Mouse (Mus musculus): ENCODE measurements around the gene Alg14.

Gene Alg14

DNA sequence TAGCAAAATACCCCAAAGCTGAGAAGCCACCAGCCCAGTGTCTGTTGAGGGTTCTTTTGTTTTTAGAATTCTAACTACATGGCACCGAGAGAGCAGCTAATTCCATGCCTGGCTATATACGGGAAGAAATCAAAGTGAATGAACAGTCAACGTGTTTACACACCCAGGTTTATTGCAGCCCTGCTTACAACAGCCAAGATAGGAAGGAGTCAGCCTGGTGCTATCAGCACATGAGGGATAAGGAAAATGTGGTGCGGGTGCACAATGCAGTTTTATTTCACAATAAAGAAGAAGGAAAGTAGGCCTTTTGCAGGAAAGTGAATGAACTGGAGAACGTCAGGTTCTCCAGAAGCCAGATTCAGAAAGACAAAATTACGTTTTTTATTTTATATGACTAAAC, 119.9 kb downstream of the Alg14 start:
- DNase-seq (ENCODE audit: low read depth): no peak
